Mouse (Mus musculus) liver, adult 2 months (tissue): ENCODE measurements at regions not wholly inside any gene's neighbourhood (a gene's known extent, or its start where the extent isn't known, plus 50 kb on each side); places are given as distances from the start of the nearest gene placed in this dataset.

Source experiments
- CTCF ChIP-seq: fragments of 200-500 bp; IDR thresholded peaks from 2 replicates; pipeline ENCODE4 v1.5.1; 2011; ENCODE audit warnings: low read depth, low read length, control low read depth
- POLR2A ChIP-seq: fragments of 200-500 bp; IDR thresholded peaks from 2 replicates; pipeline ENCODE4 v1.6.1; 2011; ENCODE audit warnings: low read length, control low read depth; ENCODE audit not compliant: insufficient read depth; ENCODE audit errors: extremely low read depth

GRCm38 (mm10) chr5:75267766-75268165, 115.7 kb downstream of the Pdgfra start:
- no peak for TF ChIP-seq CTCF
- TF ChIP-seq POLR2A, result no peak
